Mouse (Mus musculus) Patski (cell line): ENCODE measurements at regions not wholly inside any gene's neighbourhood (a gene's known extent, or its start where the extent isn't known, plus 50 kb on each side); places are given as distances from the start of the nearest gene placed in this dataset.

Experiments used
- ATAC-seq: fragments of 100-300 bp; one replicate; pipeline ENCODE4 v1.8.0; 2021
- CTCF ChIA-PET: fragments of 350-600 bp; sonication (Branson Sonifier 250); formaldehyde crosslinking; loops from one replicate; lab custom pipeline; 2022; ENCODE audit warnings: inconsistent platforms; lab: Charles Lee
- POLR2A ChIA-PET: fragments of 350-600 bp; sonication (Branson Sonifier 250); formaldehyde crosslinking; loops from one replicate; lab custom pipeline; 2022; ENCODE audit warnings: antibody characterized with exemption, inconsistent platforms; lab: Charles Lee
- DNase-seq: peaks from one replicate; pipeline ENCODE4 v3.0.0-alpha.2; 2011; ENCODE audit warnings: low read depth, low spot score
- H3K27me3 ChIP-seq: fragments of 371-371 bp; one replicate; pipeline ENCODE4 v1.5.1; 2021
- CTCF ChIP-seq: fragments of 100-300 bp; IDR thresholded peaks from one replicate; pipeline ENCODE4 v1.5.1; 2021
- in situ Hi-C: fragments of 300-500 bp; cut with MboI; formaldehyde crosslinking; loops from 3 replicates; pipeline ENCODE4 v1.11.1; 2018; ENCODE audit warnings: low pct_unique_long_range_greater_than_20kb, mixed read lengths

- no peak for ATAC-seq
- ChIA-PET POLR2A (no interaction called here), CTCF (no interaction called here)
- in situ Hi-C loops: no loop called here
- DNase-seq: no peak
- no peak for TF ChIP-seq CTCF
- peaks cover 4% of the 10 kb centered on the region for H3K27me3 ChIP-seq
Observed at GRCm38 (mm10) chr17:88910144-88910543, 118.4 kb upstream of the Lhcgr start.

- DNase-seq: no peak
- peaks cover 4% of the 10 kb centered on the region for H3K27me3 ChIP-seq
- ChIA-PET CTCF (interaction anchor here (1.3 kb wide), 1 partner anchor 12 kb away, joined by 4 read pairs; no protein-coding TSS in a partner anchor), POLR2A (no interaction called here)
- TF ChIP-seq CTCF: no peak
- in situ Hi-C loops: no loop called here
- ATAC-seq: no peak
Observed at GRCm38 (mm10) chr17:88901742-88902141, 110.0 kb upstream of the Lhcgr start.

- TF ChIP-seq CTCF: no peak
Observed at GRCm38 (mm10) chr17:88900904-88901303, 109.1 kb upstream of the Lhcgr start.

GRCm38 (mm10) chr17:88898705-88899668 lies 107.2 kb upstream of the Lhcgr start:
- TF ChIP-seq CTCF: no peak
- peaks cover 4% of the 10 kb centered on the region for H3K27me3 ChIP-seq
- in situ Hi-C loops: no loop called here
- no peak for DNase-seq
- no peak for ATAC-seq
- ChIA-PET POLR2A (no interaction called here), CTCF (interaction anchor here (0.6 kb wide), 1 partner anchor 1052 kb away, joined by 3 read pairs; no protein-coding TSS in a partner anchor)

More at GRCm38 (mm10) chr17:88900904-88901303, 109.1 kb upstream of the Lhcgr start:
- in situ Hi-C loops: no loop called here
- H3K27me3 ChIP-seq: peaks cover 4% of the 10 kb centered on the region
- ATAC-seq: no peak
- DNase-seq: no peak
- ChIA-PET CTCF (interaction anchor here (1.3 kb wide), 1 partner anchor 13 kb away, joined by 4 read pairs; no protein-coding TSS in a partner anchor), POLR2A (no interaction called here)

GRCm38 (mm10) chr17:88893451-88893850 lies 101.7 kb upstream of the Lhcgr start:
- ChIA-PET POLR2A (no interaction called here), CTCF (no interaction called here)
- in situ Hi-C loops: no loop called here
- TF ChIP-seq CTCF: no peak
- ATAC-seq (no peak), DNase-seq (no peak)
- H3K27me3 ChIP-seq: no peaks in the 10 kb centered on the region

GRCm38 (mm10) chr17:88885526-88885925 lies 93.7 kb upstream of the Lhcgr start:
- no peak for ATAC-seq

GRCm38 (mm10) chr17:88879736-88880135 lies 87.9 kb upstream of the Lhcgr start:
- ChIA-PET CTCF (no interaction called here), POLR2A (interaction anchor here (0.5 kb wide), 1 partner anchor 678 kb away, joined by 3 read pairs; no protein-coding TSS in a partner anchor)
- in situ Hi-C loops: no loop called here
- ATAC-seq: no peak
- no peaks in the 10 kb centered on the region for H3K27me3 ChIP-seq
- no peak for TF ChIP-seq CTCF
- no peak for DNase-seq

More at GRCm38 (mm10) chr17:88885526-88885925, 93.7 kb upstream of the Lhcgr start:
- DNase-seq: no peak
- CTCF ChIA-PET: no interaction called here
- in situ Hi-C loops: no loop called here
- no peaks in the 10 kb centered on the region for H3K27me3 ChIP-seq
- POLR2A ChIA-PET: no interaction called here
- TF ChIP-seq CTCF: no peak

GRCm38 (mm10) chr17:88870342-88870985 lies 78.7 kb upstream of the Lhcgr start:
- DNase-seq: no peak
- H3K27me3 ChIP-seq: no peaks in the 10 kb centered on the region
- no peak for ATAC-seq
- POLR2A ChIA-PET: no interaction called here
- CTCF ChIA-PET: no interaction called here
- in situ Hi-C loops: no loop called here
- no peak for TF ChIP-seq CTCF

- in situ Hi-C loops: no loop called here
- no peak for ATAC-seq
- ChIA-PET POLR2A (no interaction called here), CTCF (no interaction called here)
- no peak for DNase-seq
- H3K27me3 ChIP-seq: no peaks in the 10 kb centered on the region
- TF ChIP-seq CTCF: no peak
Observed at GRCm38 (mm10) chr17:88864631-88865030, 72.8 kb upstream of the Lhcgr start.

GRCm38 (mm10) chr17:88864214-88864613 lies 72.4 kb upstream of the Lhcgr start:
- DNase-seq: no peak
- TF ChIP-seq CTCF: no peak
- in situ Hi-C loops: no loop called here
- ChIA-PET CTCF (no interaction called here), POLR2A (no interaction called here)
- ATAC-seq: no peak
- H3K27me3 ChIP-seq: no peaks in the 10 kb centered on the region

GRCm38 (mm10) chr17:88861128-88861527 lies 69.3 kb upstream of the Lhcgr start:
- no peak for ATAC-seq
- no peak for TF ChIP-seq CTCF
- CTCF ChIA-PET: no interaction called here
- DNase-seq: no peak
- H3K27me3 ChIP-seq: no peaks in the 10 kb centered on the region
- POLR2A ChIA-PET: no interaction called here
- in situ Hi-C loops: no loop called here
